Mouse (Mus musculus): ENCODE measurements at regions not wholly inside any gene's neighbourhood (a gene's known extent, or its start where the extent isn't known, plus 50 kb on each side); places are given as distances from the start of the nearest gene placed in this dataset.
"Not testable (repeated sequence)": the region's sequence is repeated elsewhere in the genome, so short reads cannot be mapped to it uniquely, and the experiment has no call there.

DNA sequence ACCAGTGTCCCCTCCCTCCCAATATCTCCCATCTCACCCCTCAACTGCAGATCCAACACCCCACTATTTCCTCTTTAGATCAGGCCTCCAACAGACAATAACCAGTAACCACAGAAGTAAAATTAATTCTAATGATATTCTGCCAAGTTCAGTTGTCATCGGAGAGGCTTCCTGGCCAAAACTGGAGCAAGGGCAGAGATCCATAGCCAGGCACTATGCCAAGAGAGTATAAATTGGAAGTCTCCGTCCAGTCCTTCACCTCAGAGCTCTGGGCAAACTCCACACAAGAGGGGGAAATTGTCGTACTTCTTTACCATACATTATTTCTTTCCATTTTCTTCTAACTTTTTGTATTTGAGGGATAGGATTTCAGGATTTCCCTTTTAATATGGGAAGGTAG is 1353.4 kb upstream of the Aga start:
- no peak overlapping the region for H3K9ac ChIP-seq (ENCODE audit: low read depth, low read length)
- no peak for DNase-seq (ENCODE audit: low spot score)
- H3K36me3 ChIP-seq (ENCODE audit: control insufficient read depth, insufficient read depth, low read length): no peaks in the 10 kb centered on the region
- H3K27ac ChIP-seq (ENCODE audit: low read depth, low read length): no peak overlapping the region
- H3K27me3 ChIP-seq (ENCODE audit: control insufficient read depth, insufficient read depth, low read length): no peaks in the 10 kb centered on the region
- H3K4me2 ChIP-seq (replicated peaks; ENCODE audit: low read depth, low read length): no peak overlapping the region
- no peaks in the 10 kb centered on the region for H3K9me3 ChIP-seq (ENCODE audit: control insufficient read depth, low read length)
- H3K4me1 ChIP-seq (replicated peaks; ENCODE audit: control insufficient read depth, insufficient read depth, low read length): no peaks in the 10 kb centered on the region
- 88% methylated on average over 3 of the region's 3 CpGs for WGBS
- ATAC-seq (ENCODE audit: low FRiP score): no peak
- no peak overlapping the region for H3K4me3 ChIP-seq (ENCODE audit: low read depth, low read length)

DNA sequence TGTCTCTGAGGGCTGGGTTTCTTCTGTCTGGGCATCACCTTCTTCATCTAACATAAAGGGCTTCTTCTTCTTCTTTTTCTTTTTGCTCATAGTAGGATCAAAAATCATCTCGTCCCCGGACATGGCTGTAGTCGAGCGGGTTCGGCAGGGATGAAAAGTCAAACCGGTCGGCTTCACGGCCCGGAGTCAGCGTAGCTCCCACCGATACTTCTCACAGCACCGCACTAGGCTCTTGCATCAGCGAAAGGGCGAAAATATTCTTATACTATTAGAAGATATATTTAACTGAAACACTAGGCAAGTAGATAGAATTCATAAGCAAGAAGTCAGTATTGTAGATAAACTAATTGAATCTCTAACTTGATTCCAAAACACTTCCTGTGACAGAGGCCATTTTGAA is 1314.6 kb upstream of the Aga start:
- not testable (repeated sequence) for ATAC-seq (ENCODE audit: low FRiP score); DNase-seq (ENCODE audit: low spot score)
- 96% methylated on average over 14 of the region's 14 CpGs for WGBS

DNA sequence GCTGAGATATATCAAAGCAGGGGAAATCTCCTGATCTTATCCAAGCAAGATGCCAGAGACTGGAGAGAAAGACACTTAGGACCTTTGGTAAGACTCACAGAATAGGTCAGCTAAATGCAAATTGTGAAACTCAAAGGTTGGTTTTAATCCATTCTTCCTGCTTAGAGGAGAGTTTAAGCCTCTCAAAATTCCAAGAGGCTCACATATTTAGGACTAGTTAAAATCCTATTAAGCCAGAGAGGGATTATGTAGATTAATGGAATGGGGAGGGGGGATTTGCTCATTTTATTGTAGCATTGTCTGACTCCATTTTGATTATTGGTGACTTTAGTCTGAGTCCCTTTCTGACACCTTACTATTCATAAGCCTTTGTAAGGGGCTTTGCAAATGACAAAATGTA is 1284.0 kb upstream of the Aga start:
- Histone ChIP-seq H3K4me1 (replicated peaks; ENCODE audit: control insufficient read depth, insufficient read depth, low read length) (no peaks in the 10 kb centered on the region), H3K4me3 (ENCODE audit: low read depth, low read length) (no peak overlapping the region), H3K9me3 (ENCODE audit: control insufficient read depth, low read length) (no peaks in the 10 kb centered on the region), H3K27ac (ENCODE audit: low read depth, low read length) (no peak overlapping the region), H3K9ac (ENCODE audit: low read depth, low read length) (no peak overlapping the region), H3K36me3 (ENCODE audit: control insufficient read depth, insufficient read depth, low read length) (no peaks in the 10 kb centered on the region), H3K27me3 (ENCODE audit: control insufficient read depth, insufficient read depth, low read length) (no peaks in the 10 kb centered on the region), H3K4me2 (replicated peaks; ENCODE audit: low read depth, low read length) (no peak overlapping the region)
- DNase-seq (ENCODE audit: low spot score) (no peak), ATAC-seq (ENCODE audit: low FRiP score) (no peak)

More for the DNA sequence above, 1314.6 kb upstream of the Aga start:
- not testable (repeated sequence) for H3K36me3 ChIP-seq (ENCODE audit: control insufficient read depth, insufficient read depth, low read length); H3K27ac ChIP-seq (ENCODE audit: low read depth, low read length); H3K9me3 ChIP-seq (ENCODE audit: control insufficient read depth, low read length); H3K4me3 ChIP-seq (ENCODE audit: low read depth, low read length); H3K4me2 ChIP-seq (replicated peaks; ENCODE audit: low read depth, low read length); H3K9ac ChIP-seq (ENCODE audit: low read depth, low read length); H3K4me1 ChIP-seq (replicated peaks; ENCODE audit: control insufficient read depth, insufficient read depth, low read length); H3K27me3 ChIP-seq (ENCODE audit: control insufficient read depth, insufficient read depth, low read length)

DNA sequence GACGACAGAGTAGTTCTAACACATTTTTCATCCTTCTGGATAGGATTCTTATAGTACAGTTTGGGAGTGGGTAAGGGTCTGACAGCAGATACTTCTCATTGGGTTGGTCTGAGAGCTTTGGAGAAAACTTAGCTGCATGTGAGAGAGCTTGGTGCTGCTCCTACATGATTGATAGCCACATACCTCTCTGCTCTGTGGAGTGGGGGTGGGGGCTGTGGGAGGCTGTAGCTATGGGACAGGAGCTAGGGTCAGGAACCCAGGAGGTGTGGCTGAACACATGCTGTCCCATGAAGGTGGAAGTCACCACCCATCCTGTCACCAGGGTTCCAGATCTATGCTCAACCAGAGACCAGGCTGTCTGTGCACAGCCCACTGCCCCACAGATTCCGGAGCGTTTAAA is 1255.5 kb upstream of the Aga start:
- Histone ChIP-seq H3K27ac (ENCODE audit: low read depth, low read length) (no peak overlapping the region), H3K9ac (ENCODE audit: low read depth, low read length) (no peak overlapping the region), H3K27me3 (ENCODE audit: control insufficient read depth, insufficient read depth, low read length) (no peaks in the 10 kb centered on the region), H3K9me3 (ENCODE audit: control insufficient read depth, low read length) (no peaks in the 10 kb centered on the region), H3K36me3 (ENCODE audit: control insufficient read depth, insufficient read depth, low read length) (no peaks in the 10 kb centered on the region), H3K4me1 (replicated peaks; ENCODE audit: control insufficient read depth, insufficient read depth, low read length) (no peaks in the 10 kb centered on the region), H3K4me2 (replicated peaks; ENCODE audit: low read depth, low read length) (no peak overlapping the region), H3K4me3 (ENCODE audit: low read depth, low read length) (no peak overlapping the region)
- DNase-seq (ENCODE audit: low spot score) (no peak), ATAC-seq (ENCODE audit: low FRiP score) (peak; percentile 57; the same call in 1 of the 2 replicates)
- WGBS: 79% methylated on average over 3 of the region's 3 CpGs
